Mouse (Mus musculus) midbrain, embryonic 12.5 days (tissue): Measurements from ENCODE around the gene Rps10. TPM values are rescaled to one million over a fixed set of nuclear protein-coding genes. Genes with fewer than 3 reads are reported as not detected.

ENCODE experiments used
- ATAC-seq: fragments of 200-750 bp; cut with Nextera tagmentation; 2 replicates; pipeline ENCODE4 v1.8.0; 2017; ENCODE audit warnings: low read depth, moderate TSS enrichment, moderate library complexity; ENCODE audit not compliant: low FRiP score
- H3K27ac ChIP-seq: fragments of 300-500 bp; sonication (generic); replicated peaks from 2 replicates; pipeline ENCODE4 v1.5.1; 2016; ENCODE audit warnings: mild to moderate bottlenecking
- H3K27me3 ChIP-seq: fragments of 300-500 bp; sonication (generic); 2 replicates; pipeline ENCODE4 v1.6.1; 2016; ENCODE audit warnings: mild to moderate bottlenecking
- H3K36me3 ChIP-seq: fragments of 300-500 bp; sonication (generic); 2 replicates; pipeline ENCODE4 v1.6.1; 2016
- H3K4me1 ChIP-seq: fragments of 300-500 bp; sonication (generic); 2 replicates; pipeline ENCODE4 v1.6.1; 2016
- H3K4me2 ChIP-seq: fragments of 300-500 bp; sonication (generic); replicated peaks from 2 replicates; pipeline ENCODE4 v1.6.1; 2016; ENCODE audit warnings: mild to moderate bottlenecking, moderate library complexity
- H3K4me3 ChIP-seq: fragments of 300-500 bp; sonication (generic); 2 replicates; pipeline ENCODE4 v1.5.1; 2016; ENCODE audit warnings: mild to moderate bottlenecking
- H3K9ac ChIP-seq: fragments of 300-500 bp; sonication (generic); replicated peaks from 2 replicates; pipeline ENCODE4 v1.6.1; 2016; ENCODE audit warnings: mild to moderate bottlenecking, moderate library complexity
- H3K9me3 ChIP-seq: fragments of 300-500 bp; sonication (generic); 2 replicates; pipeline ENCODE4 v1.6.1; 2016; ENCODE audit warnings: mild to moderate bottlenecking
- WGBS: fragments of 180-500 bp; shearing (Covaris S2); methylation state at CpG from one replicate; pipeline ENCODE4 v1.1.7; 2016; 5-methylcytosine and 5-hydroxymethylcytosine counted together
- polyA plus RNA-seq: library from polyadenylated mRNA; unstranded; fragments of >200 nt; fragmentation: Nextera tagmentation; extraction: Ambion mirVana; gene quantifications from 2 replicates; pipeline ENCODE4 v1.2.1, GENCODE M21; 2016

Gene Rps10
- polyA plus RNA-seq, 1 experiment from 2014 or later, result 702 TPM

- WGBS, result 93% methylated on average over 13 of the region's 13 CpGs
- Histone ChIP-seq H3K9me3 (no peaks in the 10 kb centered on the region), H3K4me3 (no peak overlapping the region), H3K4me2 (no peak overlapping the region), H3K4me1 (0 out of 2 replicates have a peak, but pooled peaks cover 3% of the 10 kb centered on the region), H3K27ac (no peak overlapping the region), H3K27me3 (no peaks in the 10 kb centered on the region), H3K9ac (no peak overlapping the region), H3K36me3 (peaks cover 85% of the 10 kb centered on the region)
- ATAC-seq, result no peak
Observed at GRCm38 (mm10) chr17:27583185-27583894, 53.1 kb downstream of the Rps10 start.

Other genes with a start within 250 kb of the Rps10 start
- 4.2 and 5.7 TPM in 2 replicates for gene Grm4, start 115.3 kb downstream of the Rps10 start, polyA plus RNA-seq
- 213 and 215 TPM in 2 replicates for gene Hmga1, start 80.2 kb downstream of the Rps10 start, polyA plus RNA-seq
- gene AI413582, start 70.9 kb downstream of the Rps10 start, polyA plus RNA-seq, result 18.9 and 20.7 TPM in 2 replicates
- 189 and 196 TPM in 2 replicates for gene Nudt3, start 13.2 kb downstream of the Rps10 start, polyA plus RNA-seq
- gene RPS10-NUDT3, start 1.4 kb downstream of the Rps10 start, polyA plus RNA-seq, result not detected in 2 replicates
- gene Pacsin1, start 18.8 kb upstream of the Rps10 start, polyA plus RNA-seq, result 6.3 and 6.7 TPM in 2 replicates
- 0.39 and 0.40 TPM in 2 replicates for gene Spdef, start 92.3 kb upstream of the Rps10 start, polyA plus RNA-seq
- gene D17Wsu92e, start 184.0 kb upstream of the Rps10 start, polyA plus RNA-seq, result 12.4 and 12.9 TPM in 2 replicates
- gene Snrpc, start 201.5 kb upstream of the Rps10 start, polyA plus RNA-seq, result 350 and 358 TPM in 2 replicates
- 8.3 and 9.2 TPM in 2 replicates for gene Uhrf1bp1, start 219.8 kb upstream of the Rps10 start, polyA plus RNA-seq